Mouse (Mus musculus) heart, adult 2 months (tissue): ENCODE measurements around the gene Mycn. TPM values are rescaled to one million over a fixed set of nuclear protein-coding genes. Genes with fewer than 3 reads are reported as not detected.

Experiments used
- DNase-seq, 2 experiments: peaks; one replicate each; pipeline ENCODE4 v3.0.0; 2021
- H3K27ac ChIP-seq: fragments of 200-600 bp; 2 replicates; pipeline ENCODE4 v1.8.1; 2022
- H3K27me3 ChIP-seq: fragments of 200-500 bp; 2 replicates; pipeline ENCODE4 v1.6.1; 2012; ENCODE audit warnings: mild to moderate bottlenecking, low read length, inconsistent platforms, mixed read lengths; ENCODE audit not compliant: control insufficient read depth, insufficient read depth
- H3K36me3 ChIP-seq: fragments of 200-500 bp; 2 replicates; pipeline ENCODE4 v1.6.1; 2012; ENCODE audit warnings: low read length, inconsistent platforms; ENCODE audit not compliant: control insufficient read depth, insufficient read depth
- H3K4me1 ChIP-seq: fragments of 200-500 bp; 2 replicates; pipeline ENCODE4 v1.6.1; 2011; ENCODE audit warnings: low read length; ENCODE audit not compliant: control insufficient read depth, insufficient read depth
- H3K4me3 ChIP-seq: fragments of 200-600 bp; 2 replicates; pipeline ENCODE4 v1.8.1; 2022
- H3K79me2 ChIP-seq: fragments of 200-500 bp; replicated peaks from 2 replicates; pipeline ENCODE4 v1.6.1; 2012; ENCODE audit warnings: mild to moderate bottlenecking, inconsistent platforms, low read length, moderate library complexity, mixed read lengths; ENCODE audit not compliant: control insufficient read depth, insufficient read depth
- H3K9ac ChIP-seq: fragments of 200-500 bp; 2 replicates; pipeline ENCODE4 v1.6.1; 2012; ENCODE audit warnings: low read depth, mild to moderate bottlenecking, control low read depth, inconsistent platforms, low read length, mixed read lengths
- CTCF ChIP-seq: fragments of 200-600 bp; IDR thresholded peaks from 2 replicates; pipeline ENCODE4 v1.8.1; 2022; ENCODE audit warnings: antibody characterized with exemption, mild to moderate bottlenecking, moderate library complexity
- EP300 ChIP-seq: fragments of 200-500 bp; IDR thresholded peaks from 2 replicates; pipeline ENCODE4 v1.6.1; 2011; ENCODE audit warnings: low read depth, low read length, control low read depth; ENCODE audit not compliant: insufficient read depth
- POLR2A ChIP-seq: fragments of 200-500 bp; IDR thresholded peaks from 2 replicates; pipeline ENCODE4 v1.6.1; 2011; ENCODE audit warnings: mild to moderate bottlenecking, low read depth, low read length, control low read depth; ENCODE audit not compliant: insufficient read depth
- WGBS: fragments of 180-500 bp; shearing (Covaris S2); methylation state at CpG from one replicate; pipeline ENCODE4 v1.1.7; 2018; 5-methylcytosine and 5-hydroxymethylcytosine counted together
- intact Hi-C: fragments of 180-260 bp; cut with DNase I; formaldehyde crosslinking; loops from one replicate; pipeline ENCODE4 v1.15.1; 2025
- long read RNA-seq: library from polyadenylated mRNA; stranded (forward); transcript quantifications from one replicate; pipeline ENCODE4 v2.0.0, GENCODE M21; 2021
- polyA plus RNA-seq: library from polyadenylated mRNA; depleted of rRNA; stranded (reverse); fragments of >200 nt; gene quantifications from 2 replicates; pipeline ENCODE4 v1.2.3, GENCODE M21; 2012; rRNA removed
- total RNA-seq, 2 experiments: library from RNA; stranded (reverse); gene quantifications; 2 replicates each; pipeline ENCODE4 v1.2.3; 2021

The Mycn gene
- 1 to 10 TPM; 1.8 to 1.9 TPM for total RNA-seq
- polyA plus RNA-seq, result 3.1 and 4.7 TPM in 2 replicates
- long read RNA-seq, transcript Mycn-201 (3 exons, 2,674 nt), result major isoform, 5 of 5 reads
- long read RNA-seq, partial matches to known transcripts, result 0 of 5 reads
- long read RNA-seq, other reads (novel, unspliced or antisense), result 0 of 5 reads

DNA sequence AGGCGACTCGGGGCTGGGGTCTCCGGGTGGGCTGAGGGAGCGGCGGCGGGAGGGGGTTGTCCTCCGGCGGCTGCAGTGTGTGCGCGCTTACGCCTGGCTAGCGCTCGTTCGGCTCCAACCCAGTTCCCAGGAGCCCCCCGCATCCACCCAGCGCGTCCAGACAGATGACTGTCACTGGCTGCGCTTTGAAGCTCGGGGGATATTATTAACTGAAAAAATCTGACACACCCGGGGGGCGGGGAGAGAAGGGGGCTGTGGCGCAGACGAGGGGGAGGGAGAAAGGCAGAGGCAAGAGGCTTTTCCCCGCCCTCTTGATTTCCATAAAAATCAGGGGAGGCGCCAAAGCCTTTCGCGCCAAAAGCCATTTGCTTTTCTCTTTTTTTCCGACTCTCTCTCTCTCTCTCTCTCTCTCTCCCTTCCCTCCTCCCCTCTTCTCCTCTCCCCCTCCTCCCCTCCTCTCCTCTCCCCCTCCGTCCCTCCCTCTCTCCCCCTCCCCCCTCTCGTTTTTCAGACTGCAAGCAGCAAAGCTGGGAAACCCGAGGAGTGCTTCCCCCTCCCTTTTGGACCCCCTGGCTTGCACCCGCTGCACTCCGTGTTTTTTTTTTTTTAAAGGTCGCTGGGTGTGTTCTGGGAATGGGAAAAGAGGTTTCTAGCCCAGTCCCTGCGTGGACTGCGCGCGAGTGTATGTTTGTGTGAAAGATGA, at the start of gene Mycn:
Gene Mycn, minus strand, starts transcription at position 254 of the 703 bp plus-strand sequence.
- WGBS, result under 1% methylated on average over 37 of the region's 38 CpGs

GRCm38 (mm10) chr12:12987376-12987775, 45.7 kb upstream of the Mycn start:
- Histone ChIP-seq H3K27me3 (no peaks in the 10 kb centered on the region), H3K27ac (no peak overlapping the region), H3K9ac (no peak overlapping the region), H3K79me2 (no peaks in the 10 kb centered on the region), H3K36me3 (no peaks in the 10 kb centered on the region), H3K4me3 (no peak overlapping the region), H3K4me1 (no peaks in the 10 kb centered on the region)
- DNase-seq, result no peak
- intact Hi-C loops, result no loop called here
- no peak for TF ChIP-seq EP300
- TF ChIP-seq CTCF, result no peak
- no peak for TF ChIP-seq POLR2A
- WGBS, result 94% methylated on average over 8 of the region's 8 CpGs

More for the DNA sequence above, at the start of gene Mycn:
- Histone ChIP-seq H3K79me2 (no peaks in the 10 kb centered on the region), H3K27ac (peak within 1 kb of the TSS; percentile 79), H3K4me1 (peaks cover 1% of the 10 kb centered on the region), H3K9ac (peak within 1 kb of the TSS; percentile 90), H3K36me3 (no peaks in the 10 kb centered on the region), H3K4me3 (peak within 1 kb of the TSS; percentile 80), H3K27me3 (no peaks in the 10 kb centered on the region)
- intact Hi-C loops, result loop anchor here (1.0 to 10.0 kb wide), 7 partner anchors 160 to 767 kb away; no protein-coding TSS in a partner anchor
- TF ChIP-seq POLR2A (peak; percentile 88), CTCF (no peak), EP300 (no peak)
- DNase-seq, result peak; percentile 83 to 85

DNA sequence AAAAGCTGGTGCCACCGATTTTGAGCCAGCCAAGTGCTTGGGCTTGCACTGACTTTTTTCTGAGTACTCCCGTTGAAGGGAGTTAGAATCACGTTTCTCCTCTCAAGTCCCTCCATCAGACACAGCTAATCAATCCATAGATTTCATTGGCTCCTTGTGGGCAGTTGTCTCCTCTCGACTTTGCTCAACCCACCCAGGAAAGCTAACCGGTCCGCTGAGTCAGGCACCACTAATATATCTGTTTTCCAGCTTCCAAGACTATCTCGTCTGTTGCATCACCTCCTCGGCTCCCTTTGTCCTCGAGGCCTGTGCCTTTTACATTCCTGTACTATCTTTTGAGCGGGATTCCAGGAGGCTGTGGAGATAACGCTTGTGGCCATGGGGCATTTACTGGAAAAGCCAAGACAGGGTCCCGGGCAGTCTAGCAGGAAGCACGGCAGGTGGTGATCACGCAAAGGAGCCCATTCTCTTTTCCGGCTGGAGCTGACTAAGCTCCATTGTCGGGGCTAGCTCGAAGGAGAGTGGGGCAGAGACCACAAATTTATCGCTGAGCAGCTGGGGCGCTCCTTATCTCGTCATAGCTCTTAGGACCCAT, 45.0 kb upstream of the Mycn start:
- H3K9ac ChIP-seq, result no peak overlapping the region
- H3K36me3 ChIP-seq, result no peaks in the 10 kb centered on the region
- H3K4me1 ChIP-seq, result no peaks in the 10 kb centered on the region
- no peak overlapping the region for H3K27ac ChIP-seq
- H3K4me3 ChIP-seq, result no peak overlapping the region
- no peaks in the 10 kb centered on the region for H3K79me2 ChIP-seq
- intact Hi-C loops, result no loop called here
- DNase-seq, result no peak
- TF ChIP-seq EP300 (no peak), CTCF (no peak), POLR2A (no peak)
- 46% methylated on average over 20 of the region's 20 CpGs for WGBS
- H3K27me3 ChIP-seq, result no peaks in the 10 kb centered on the region

DNA sequence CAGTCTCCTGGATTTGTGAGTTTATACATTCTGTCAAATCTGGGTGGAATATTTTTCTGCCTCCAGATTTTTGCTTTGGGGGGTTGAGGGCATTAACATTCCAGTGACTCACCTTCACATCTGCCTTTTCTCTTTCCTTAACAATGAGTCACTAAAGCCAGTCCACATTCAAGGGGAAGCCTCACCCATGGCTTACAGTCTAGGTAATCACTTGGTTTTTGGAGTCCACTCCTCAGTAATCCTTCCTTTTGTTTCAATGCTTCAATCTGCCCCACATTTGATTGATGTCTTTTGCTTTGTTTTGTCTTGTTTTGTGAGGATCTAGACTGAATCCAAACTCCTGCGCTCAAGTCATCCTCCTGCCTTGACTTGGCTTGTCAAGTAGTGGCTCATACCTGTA, 41.3 kb upstream of the Mycn start:
- intact Hi-C loops, result no loop called here
- no peak overlapping the region for H3K4me3 ChIP-seq
- no peaks in the 10 kb centered on the region for H3K27me3 ChIP-seq
- no peak overlapping the region for H3K9ac ChIP-seq
- no peak for TF ChIP-seq CTCF
- no peak for TF ChIP-seq POLR2A
- TF ChIP-seq EP300, result no peak
- WGBS, result 92% methylated on average over 1 of the region's 1 CpGs
- DNase-seq, result no peak
- H3K36me3 ChIP-seq, result no peaks in the 10 kb centered on the region
- no peaks in the 10 kb centered on the region for H3K79me2 ChIP-seq
- H3K27ac ChIP-seq, result no peak overlapping the region
- H3K4me1 ChIP-seq, result no peaks in the 10 kb centered on the region

- intact Hi-C loops, result no loop called here
- DNase-seq, result peak in 1 of 2 experiments; percentile 8
- WGBS, result 53% methylated on average over 1 of the region's 1 CpGs
- no peak for TF ChIP-seq POLR2A
- no peak for TF ChIP-seq CTCF
- TF ChIP-seq EP300, result no peak
- Histone ChIP-seq H3K79me2 (no peaks in the 10 kb centered on the region), H3K36me3 (no peaks in the 10 kb centered on the region), H3K4me3 (no peak overlapping the region), H3K9ac (no peak overlapping the region), H3K27me3 (no peaks in the 10 kb centered on the region), H3K4me1 (peaks cover 4% of the 10 kb centered on the region), H3K27ac (no peak overlapping the region)
Observed at GRCm38 (mm10) chr12:12975397-12975796, 33.7 kb upstream of the Mycn start.

DNA sequence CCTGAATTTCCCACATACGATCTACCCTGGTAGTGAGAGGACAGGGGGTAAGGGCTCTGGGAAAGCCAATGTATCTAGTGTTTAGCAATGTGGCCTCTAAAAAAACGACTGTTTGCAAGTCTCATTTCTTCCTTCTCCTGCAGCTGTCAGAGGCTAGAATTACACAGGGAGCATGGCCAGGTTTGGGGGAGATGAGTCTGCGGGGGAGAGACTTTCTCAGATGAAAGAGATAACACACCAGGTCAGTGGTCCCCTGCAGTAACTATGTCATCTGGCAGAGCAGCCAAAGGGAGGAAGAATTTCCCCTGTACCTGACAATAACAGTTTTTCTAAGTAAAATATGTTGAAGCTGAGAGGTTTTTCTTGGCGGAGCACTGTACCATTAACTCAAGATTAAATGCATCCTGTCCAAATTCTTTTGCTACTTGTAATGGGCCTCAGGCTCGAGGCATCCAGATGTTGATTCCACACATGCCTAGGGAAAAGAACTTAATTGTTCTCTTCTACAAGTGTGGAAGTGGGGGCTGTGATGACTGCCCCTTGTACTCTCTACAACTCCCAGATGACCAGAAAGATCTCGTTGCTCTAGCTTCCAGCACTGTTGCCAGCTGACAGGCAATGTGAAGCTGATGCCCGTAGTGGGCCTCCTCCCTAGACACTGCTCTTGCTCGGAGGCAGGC, 31.2 kb upstream of the Mycn start:
- Histone ChIP-seq H3K27ac (no peak overlapping the region; the same call in 1 of the 2 replicates), H3K36me3 (no peaks in the 10 kb centered on the region), H3K4me1 (peaks cover 4% of the 10 kb centered on the region), H3K9ac (no peak overlapping the region), H3K27me3 (no peaks in the 10 kb centered on the region), H3K79me2 (no peaks in the 10 kb centered on the region), H3K4me3 (no peak overlapping the region)
- peak in 1 of 2 experiments; percentile 12 for DNase-seq
- intact Hi-C loops, result no loop called here
- TF ChIP-seq EP300, result no peak
- TF ChIP-seq CTCF, result no peak
- no peak for TF ChIP-seq POLR2A
- WGBS, result 30% methylated on average over 8 of the region's 8 CpGs
